Mouse (Mus musculus): ENCODE data around the gene Zfp85. TPM values are rescaled to one million over a fixed set of nuclear protein-coding genes. Genes with fewer than 3 reads are reported as not detected.

Gene Zfp85
- polyA plus RNA-seq, 1 experiment = 3.7 TPM

Other genes with a start within 250 kb of the Zfp85 start
- 0.08 TPM in 1 of 2 replicates, not detected in the other for gene Gm26965, start 229.1 kb downstream of the Zfp85 start, polyA plus RNA-seq (2012; rRNA removed)
- gene Zfp87, start 229.1 kb downstream of the Zfp85 start, polyA plus RNA-seq (2012; rRNA removed) = 20.8 and 23.6 TPM in 2 replicates
- gene Zfp748, start 201.4 kb downstream of the Zfp85 start, polyA plus RNA-seq (2012; rRNA removed) = 4.9 TPM in 2 replicates
- 3.9 and 4.4 TPM in 2 replicates for gene Zfp729b, start 145.5 kb downstream of the Zfp85 start, polyA plus RNA-seq (2012; rRNA removed)
- not detected in 2 replicates for gene Gm49345, start 117.5 kb downstream of the Zfp85 start, polyA plus RNA-seq (2012; rRNA removed)
- gene Zfp729a, start 117.4 kb downstream of the Zfp85 start, polyA plus RNA-seq (2012; rRNA removed) = 4.4 and 5.4 TPM in 2 replicates
- 7.4 and 7.7 TPM in 2 replicates for gene Zfp738, start 68.2 kb downstream of the Zfp85 start, polyA plus RNA-seq (2012; rRNA removed)
- gene Zfp65, start 26.1 kb downstream of the Zfp85 start, polyA plus RNA-seq (2012; rRNA removed) = 5.8 and 6.5 TPM in 2 replicates
- gene Zfp493, start 24.5 kb upstream of the Zfp85 start, polyA plus RNA-seq (2012; rRNA removed) = 2.2 and 2.3 TPM in 2 replicates
- 3.4 and 3.9 TPM in 2 replicates for gene Zfp273, start 58.5 kb upstream of the Zfp85 start, polyA plus RNA-seq (2012; rRNA removed)
- gene Gm10037, start 75.9 kb upstream of the Zfp85 start, polyA plus RNA-seq (2012; rRNA removed) = 3.7 TPM in 2 replicates
- gene BC048507, start 108.1 kb upstream of the Zfp85 start, polyA plus RNA-seq (2012; rRNA removed) = not detected in 2 replicates